Mouse (Mus musculus) limb, embryonic 13.5 days (tissue): ENCODE measurements around the gene Hist1h3a. TPM values are rescaled to one million over a fixed set of nuclear protein-coding genes. Genes with fewer than 3 reads are reported as not detected.
A peak's percentile ranks its signal among the peaks of the same experiment; 100 is the strongest.
"Not testable (repeated sequence)": the region's sequence is repeated elsewhere in the genome, so short reads cannot be mapped to it uniquely, and the experiment has no call there.

ENCODE experiments used
- ATAC-seq: fragments of 200-750 bp; cut with Nextera tagmentation; 2 replicates; pipeline ENCODE4 v1.8.0; 2017; ENCODE audit warnings: low read depth, moderate number of reproducible peaks, moderate TSS enrichment; ENCODE audit not compliant: low FRiP score
- H3K27ac ChIP-seq: fragments of 300-500 bp; sonication (generic); 2 replicates; pipeline ENCODE4 v1.5.1; 2015; ENCODE audit warnings: inconsistent platforms, mild to moderate bottlenecking, moderate library complexity
- H3K27me3 ChIP-seq: fragments of 300-500 bp; sonication (generic); 2 replicates; pipeline ENCODE4 v1.6.1; 2015; ENCODE audit warnings: mild to moderate bottlenecking, inconsistent platforms
- H3K36me3 ChIP-seq: fragments of 300-500 bp; sonication (generic); 2 replicates; pipeline ENCODE4 v1.6.1; 2015; ENCODE audit warnings: inconsistent platforms, mild to moderate bottlenecking, moderate library complexity
- H3K4me1 ChIP-seq: fragments of 300-500 bp; sonication (generic); 2 replicates; pipeline ENCODE4 v1.6.1; 2015; ENCODE audit warnings: inconsistent platforms
- H3K4me2 ChIP-seq: fragments of 300-500 bp; sonication (generic); replicated peaks from 2 replicates; pipeline ENCODE4 v1.6.1; 2015; ENCODE audit warnings: inconsistent platforms, mild to moderate bottlenecking, moderate library complexity
- H3K4me3 ChIP-seq: fragments of 300-500 bp; sonication (generic); 2 replicates; pipeline ENCODE4 v1.5.1; 2015; ENCODE audit warnings: moderate library complexity, mild to moderate bottlenecking, inconsistent platforms
- H3K9ac ChIP-seq: fragments of 300-500 bp; sonication (generic); 2 replicates; pipeline ENCODE4 v1.6.1; 2015; ENCODE audit warnings: mild to moderate bottlenecking, inconsistent platforms
- H3K9me3 ChIP-seq: fragments of 300-500 bp; sonication (generic); 2 replicates; pipeline ENCODE4 v1.6.1; 2016; ENCODE audit warnings: inconsistent platforms
- WGBS: fragments of 180-500 bp; shearing (Covaris S2); methylation state at CpG from one replicate; pipeline ENCODE4 v1.1.7; 2015; 5-methylcytosine and 5-hydroxymethylcytosine counted together
- polyA plus RNA-seq: library from polyadenylated mRNA; unstranded; fragments of >200 nt; fragmentation: Nextera tagmentation; extraction: Ambion mirVana; gene quantifications from 2 replicates; pipeline ENCODE4 v1.2.1, GENCODE M21; 2015

Hist1h3a gene
- polyA plus RNA-seq, 1 experiment from 2014 or later = 11.8 TPM

DNA sequence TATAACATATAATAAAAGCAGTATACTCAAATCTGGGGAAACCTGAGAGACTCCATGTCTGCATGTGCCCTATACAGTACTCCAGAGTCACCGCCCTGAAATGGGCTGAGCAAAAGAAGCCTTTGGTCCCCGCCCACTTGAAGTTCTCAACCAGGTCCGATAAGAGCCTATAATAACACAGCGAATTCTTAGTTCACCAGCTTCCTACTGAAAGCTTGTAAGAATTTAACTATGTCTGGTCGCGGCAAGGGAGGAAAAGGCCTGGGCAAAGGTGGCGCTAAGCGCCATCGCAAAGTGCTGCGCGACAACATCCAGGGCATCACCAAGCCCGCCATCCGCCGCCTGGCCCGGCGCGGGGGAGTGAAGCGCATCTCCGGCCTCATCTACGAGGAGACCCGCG lies 5.4 kb downstream of the Hist1h3a start, which contains the start of gene Hist1h4b:
TSS of gene Hist1h4b (plus strand) at position 224 of the 400 bp plus-strand sequence.
- peak within 1 kb of the TSS; percentile 69 for H3K9ac ChIP-seq
- no peaks in the 10 kb centered on the region for H3K9me3 ChIP-seq
- WGBS = 0% methylated on average over 17 of the region's 22 CpGs
- H3K36me3 ChIP-seq = no peaks in the 10 kb centered on the region
- ATAC-seq = peak; percentile 77
- H3K4me1 ChIP-seq = peaks cover 29% of the 10 kb centered on the region
- H3K27me3 ChIP-seq = no peaks in the 10 kb centered on the region
- peak within 1 kb of the TSS; percentile 94 for H3K27ac ChIP-seq
- H3K4me2 ChIP-seq = peak within 1 kb of the TSS; percentile 82
- peak within 1 kb of the TSS; percentile 46 for H3K4me3 ChIP-seq

GRCm38 (mm10) chr13:23755000-23755399 lies 7.2 kb downstream of the Hist1h3a start:
- no peak overlapping the region for H3K4me3 ChIP-seq
- no peak for ATAC-seq

DNA sequence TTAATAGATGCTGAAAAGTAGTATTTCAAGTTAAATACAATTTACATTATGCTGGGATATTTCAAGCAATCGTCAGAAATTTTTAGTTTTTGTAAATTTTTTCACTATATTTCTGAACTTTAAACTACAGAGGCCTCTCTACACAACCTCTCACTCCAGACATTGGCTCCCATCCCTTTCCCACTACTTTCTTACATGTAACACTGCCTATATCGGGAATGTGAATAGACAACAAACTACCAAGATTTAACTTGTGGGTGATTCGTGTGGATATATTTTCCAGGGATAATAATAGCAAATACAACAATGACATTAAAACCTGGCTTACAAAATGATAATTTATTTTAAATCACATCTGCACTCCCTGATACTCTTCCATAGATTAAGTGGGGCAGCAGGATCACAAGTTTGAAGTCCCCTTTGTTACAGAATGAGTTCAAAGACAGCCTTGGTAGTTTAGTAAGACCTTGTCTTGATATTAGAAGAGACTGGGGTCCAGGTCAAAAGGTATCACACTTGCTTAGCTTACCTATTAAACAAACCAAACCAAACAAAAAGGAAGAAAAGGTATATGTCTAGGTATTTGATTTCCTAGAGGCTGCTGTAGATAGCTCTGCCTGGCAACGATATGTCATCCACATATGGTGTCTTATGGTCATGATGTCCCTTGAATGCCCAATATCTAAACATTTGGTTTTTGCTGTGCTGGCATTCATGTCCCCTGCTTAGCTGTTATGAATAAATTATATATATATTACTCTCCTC lies 8.7 kb downstream of the Hist1h3a start:
- Histone ChIP-seq H3K4me3 (0 out of 2 replicates have a peak overlapping the region, but pooled peaks have one; percentile 12), H3K9me3 (no peaks in the 10 kb centered on the region), H3K36me3 (no peaks in the 10 kb centered on the region), H3K4me1 (peaks cover 23% of the 10 kb centered on the region), H3K27ac (peak overlapping the region; percentile 76; the same call in 1 of the 2 replicates), H3K4me2 (peak overlapping the region; percentile 65), H3K27me3 (no peaks in the 10 kb centered on the region), H3K9ac (peak overlapping the region; percentile 65; the same call in 1 of the 2 replicates)
- 56% methylated on average over 4 of the region's 4 CpGs for WGBS
- ATAC-seq = no peak

More at GRCm38 (mm10) chr13:23755000-23755399, 7.2 kb downstream of the Hist1h3a start:
- Histone ChIP-seq H3K36me3 (no peaks in the 10 kb centered on the region), H3K9me3 (no peaks in the 10 kb centered on the region), H3K4me1 (peaks cover 23% of the 10 kb centered on the region), H3K4me2 (no peak overlapping the region), H3K9ac (no peak overlapping the region), H3K27me3 (no peaks in the 10 kb centered on the region), H3K27ac (no peak overlapping the region)

- Histone ChIP-seq H3K4me2 (peak overlapping the region; percentile 65), H3K27me3 (no peaks in the 10 kb centered on the region), H3K9ac (peak overlapping the region; percentile 65), H3K36me3 (no peaks in the 10 kb centered on the region), H3K4me1 (peaks cover 27% of the 10 kb centered on the region), H3K4me3 (peak overlapping the region; percentile 42), H3K9me3 (no peaks in the 10 kb centered on the region), H3K27ac (peak overlapping the region; percentile 76)
- no peak for ATAC-seq
- 4% methylated on average over 6 of the region's 6 CpGs for WGBS
Observed at GRCm38 (mm10) chr13:23752742-23753172, 9.4 kb downstream of the Hist1h3a start.

DNA sequence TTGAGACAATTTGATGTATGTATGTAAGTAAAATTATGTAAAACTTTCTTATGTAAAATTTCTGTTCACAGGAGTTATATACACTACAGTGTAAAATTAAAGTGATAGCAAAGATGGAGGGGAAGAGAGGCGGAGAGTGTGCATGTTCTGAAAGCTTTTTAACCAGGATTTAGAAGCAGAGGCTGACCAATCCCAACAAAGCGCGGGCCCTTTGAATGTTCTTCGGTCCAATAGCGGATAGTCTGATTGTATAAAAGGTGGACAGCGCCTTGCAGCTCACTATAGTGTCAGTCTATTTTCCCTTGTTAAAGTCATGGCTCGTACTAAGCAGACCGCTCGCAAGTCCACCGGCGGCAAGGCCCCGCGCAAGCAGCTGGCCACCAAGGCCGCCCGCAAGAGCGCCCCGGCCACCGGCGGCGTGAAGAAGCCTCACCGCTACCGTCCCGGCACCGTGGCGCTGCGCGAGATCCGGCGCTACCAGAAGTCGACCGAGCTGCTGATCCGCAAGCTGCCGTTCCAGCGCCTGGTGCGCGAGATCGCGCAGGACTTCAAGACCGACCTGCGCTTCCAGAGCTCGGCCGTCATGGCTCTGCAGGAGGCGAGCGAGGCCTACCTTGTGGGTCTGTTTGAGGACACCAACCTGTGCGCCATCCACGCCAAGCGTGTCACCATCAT lies 10.0 kb downstream of the Hist1h3a start, which contains the start of gene Hist1h3b:
TSS of gene Hist1h3b (plus strand) at position 201 of the 675 bp plus-strand sequence.
- H3K36me3 ChIP-seq, H3K9me3 ChIP-seq, H3K27me3 ChIP-seq: not testable (repeated sequence)
- H3K4me1 ChIP-seq = peaks cover 27% of the 10 kb centered on the region
- peak; percentile 90 for ATAC-seq
- 0% methylated on average over 21 of the region's 47 CpGs for WGBS
- H3K4me3 ChIP-seq = peak within 1 kb of the TSS; percentile 48
- peak within 1 kb of the TSS; percentile 65 for H3K4me2 ChIP-seq
- H3K27ac ChIP-seq = peak within 1 kb of the TSS; percentile 96
- peak within 1 kb of the TSS; percentile 69 for H3K9ac ChIP-seq

GRCm38 (mm10) chr13:23751478-23751956 lies 10.7 kb downstream of the Hist1h3a start:
- peaks cover 29% of the 10 kb centered on the region for H3K4me1 ChIP-seq
- no peaks in the 10 kb centered on the region for H3K27me3 ChIP-seq
- WGBS = under 1% methylated on average over 11 of the region's 11 CpGs
- H3K9me3 ChIP-seq = no peaks in the 10 kb centered on the region
- H3K4me2 ChIP-seq = peak overlapping the region; percentile 65
- peak overlapping the region; percentile 48 for H3K4me3 ChIP-seq
- H3K9ac ChIP-seq = peak overlapping the region; percentile 69
- H3K36me3 ChIP-seq = no peaks in the 10 kb centered on the region
- ATAC-seq = no peak
- H3K27ac ChIP-seq = peak overlapping the region; percentile 96

DNA sequence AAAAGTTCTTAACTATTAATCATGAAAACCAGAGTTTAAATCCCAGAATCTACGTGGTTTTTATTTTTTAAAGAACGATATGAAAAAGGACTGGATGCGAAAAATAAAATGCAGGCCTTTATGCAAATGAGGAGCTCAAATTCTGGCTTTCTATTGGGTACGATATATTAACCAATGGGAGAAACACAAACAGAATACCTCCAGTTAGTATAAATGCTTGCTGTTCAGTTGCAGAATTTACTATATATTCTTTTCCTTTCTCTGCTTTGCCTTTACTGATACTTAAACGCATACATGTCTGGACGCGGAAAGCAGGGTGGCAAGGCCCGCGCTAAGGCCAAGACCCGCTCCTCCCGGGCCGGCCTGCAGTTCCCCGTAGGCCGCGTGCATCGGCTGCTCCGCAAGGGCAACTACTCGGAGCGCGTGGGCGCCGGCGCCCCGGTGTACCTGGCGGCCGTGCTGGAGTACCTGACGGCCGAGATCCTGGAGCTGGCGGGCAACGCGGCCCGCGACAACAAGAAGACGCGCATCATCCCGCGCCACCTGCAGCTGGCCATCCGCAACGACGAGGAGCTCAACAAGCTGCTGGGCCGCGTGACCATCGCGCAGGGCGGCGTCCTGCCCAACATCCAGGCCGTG lies 11.2 kb downstream of the Hist1h3a start, which contains the start of gene Hist1h2ab:
TSS of gene Hist1h2ab (plus strand) at position 288 of the 639 bp plus-strand sequence.
- not testable (repeated sequence) for H3K9me3 ChIP-seq, H3K27me3 ChIP-seq, H3K36me3 ChIP-seq
- Histone ChIP-seq H3K4me2 (peak within 1 kb of the TSS; percentile 65), H3K4me3 (peak within 1 kb of the TSS; percentile 48), H3K9ac (peak within 1 kb of the TSS; percentile 69), H3K4me1 (peaks cover 29% of the 10 kb centered on the region), H3K27ac (peak within 1 kb of the TSS; percentile 96)
- ATAC-seq = peak; percentile 54
- under 1% methylated on average over 32 of the region's 47 CpGs for WGBS

DNA sequence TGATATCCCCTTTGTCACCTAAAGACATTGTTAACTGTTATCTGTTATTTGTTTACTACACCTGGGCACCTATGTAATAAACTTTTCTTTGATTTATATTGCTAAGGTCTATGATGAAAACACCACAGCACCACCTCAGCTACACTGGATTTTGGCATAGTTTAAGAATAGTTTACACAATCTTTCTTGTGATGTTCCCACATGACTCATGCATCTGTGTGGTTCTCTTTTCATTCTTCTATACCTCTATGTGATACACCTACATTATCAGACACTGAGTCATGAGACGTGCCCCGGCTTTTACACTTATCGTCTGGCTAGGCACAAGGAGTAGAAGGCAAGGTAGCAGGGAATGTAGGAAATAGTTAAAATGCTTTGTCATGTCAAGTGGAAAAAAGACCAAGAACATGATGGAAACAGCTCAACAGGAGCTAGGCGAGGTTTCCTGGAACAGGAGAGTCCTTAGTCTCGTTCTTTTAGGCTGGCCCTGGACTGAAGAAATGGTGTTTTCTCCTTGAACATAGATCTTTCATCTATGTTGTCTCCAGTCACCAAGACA lies 12.5 kb downstream of the Hist1h3a start:
- Histone ChIP-seq H3K9ac (no peak overlapping the region), H3K27ac (peak overlapping the region; percentile 84), H3K4me1 (peaks cover 30% of the 10 kb centered on the region), H3K36me3 (no peaks in the 10 kb centered on the region), H3K4me2 (no peak overlapping the region), H3K27me3 (no peaks in the 10 kb centered on the region), H3K4me3 (no peak overlapping the region), H3K9me3 (no peaks in the 10 kb centered on the region)
- no peak for ATAC-seq
- WGBS = 93% methylated on average over 5 of the region's 5 CpGs

DNA sequence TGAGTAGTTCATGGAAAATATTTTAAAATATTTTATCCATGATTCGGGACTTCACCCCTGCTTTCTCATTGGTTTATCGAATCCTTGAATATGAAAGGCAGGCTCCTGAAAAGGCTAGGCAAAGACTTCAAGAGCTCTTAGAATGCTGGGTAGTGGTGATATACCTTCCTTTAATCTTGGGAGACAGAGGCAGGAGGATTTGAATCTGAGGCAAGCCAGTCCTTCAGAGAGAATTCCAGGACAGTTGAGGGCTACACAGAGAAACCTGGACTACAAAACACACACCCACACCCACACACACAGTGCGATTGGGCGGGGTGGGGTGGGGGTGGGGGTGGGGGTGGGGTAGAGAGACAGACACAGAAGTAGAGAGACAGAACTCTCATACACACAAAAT lies 14.3 kb downstream of the Hist1h3a start:
- Histone ChIP-seq H3K36me3 (no peaks in the 10 kb centered on the region), H3K4me1 (peaks cover 29% of the 10 kb centered on the region), H3K9ac (peak overlapping the region; percentile 68), H3K27me3 (no peaks in the 10 kb centered on the region), H3K4me2 (peak overlapping the region; percentile 69), H3K27ac (peak overlapping the region; percentile 99), H3K9me3 (no peaks in the 10 kb centered on the region), H3K4me3 (peak overlapping the region; percentile 49; the same call in 1 of the 2 replicates)
- no peak for ATAC-seq
- WGBS = 9% methylated on average over 4 of the region's 4 CpGs

DNA sequence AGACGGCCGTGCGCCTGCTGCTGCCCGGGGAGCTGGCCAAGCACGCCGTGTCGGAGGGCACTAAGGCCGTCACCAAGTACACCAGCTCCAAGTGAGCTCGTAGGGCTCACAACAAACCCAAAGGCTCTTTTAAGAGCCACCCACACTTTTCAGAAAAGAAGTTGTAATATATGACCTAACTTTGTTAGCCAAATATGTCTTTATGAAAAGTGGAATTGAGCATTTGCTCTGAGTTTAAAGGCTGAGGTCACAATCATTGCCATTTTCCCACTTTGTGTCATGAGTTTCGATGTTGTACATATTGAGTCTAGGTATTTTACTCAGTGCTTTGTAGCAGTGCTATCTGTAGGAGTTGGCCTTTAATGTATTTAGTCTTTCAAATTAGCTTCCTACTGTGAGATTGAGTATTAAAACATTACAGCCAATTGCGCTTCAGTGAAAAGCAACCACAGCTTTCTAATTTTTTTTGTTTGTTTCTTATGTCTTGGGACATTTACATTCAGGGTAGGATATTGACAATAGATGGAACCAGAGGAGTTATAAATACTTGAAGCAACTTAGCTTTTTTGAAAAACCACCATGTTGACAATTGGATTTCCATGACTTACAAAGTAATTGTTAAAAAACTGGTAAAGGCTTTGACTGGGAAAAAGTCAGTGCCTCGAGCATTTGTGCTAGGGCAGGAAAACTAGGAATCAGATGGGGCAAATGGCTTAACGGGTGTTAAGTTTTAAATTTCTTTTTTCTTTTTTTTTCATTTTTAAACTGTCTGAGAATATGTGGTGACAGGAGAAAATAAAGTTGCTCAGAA lies 14.9 kb downstream of the Hist1h3a start:
- peak overlapping the region; percentile 49 for H3K4me3 ChIP-seq
- 3% methylated on average over 13 of the region's 13 CpGs for WGBS
- ATAC-seq = no peak
- peak overlapping the region; percentile 99 for H3K27ac ChIP-seq
- no peaks in the 10 kb centered on the region for H3K27me3 ChIP-seq
- no peaks in the 10 kb centered on the region for H3K9me3 ChIP-seq
- H3K9ac ChIP-seq = peak overlapping the region; percentile 68
- peaks cover 25% of the 10 kb centered on the region for H3K4me1 ChIP-seq
- peak overlapping the region; percentile 69 for H3K4me2 ChIP-seq
- H3K36me3 ChIP-seq = no peaks in the 10 kb centered on the region
